Mouse (Mus musculus) MEL (cell line): ENCODE results near the gene Dgkb. TPM values are rescaled to one million over a fixed set of nuclear protein-coding genes. Genes with fewer than 3 reads are reported as not detected.

Experiments used
- DNase-seq: peaks from one replicate; pipeline ENCODE4 v3.0.0; 2011; ENCODE audit warnings: low read depth, low spot score
- H3K27ac ChIP-seq: 2 replicates; pipeline ENCODE4 v1.5.1; 2012; ENCODE audit warnings: low read depth, mild to moderate bottlenecking, control low read depth, low read length, moderate library complexity; ENCODE audit not compliant: control insufficient read depth
- H3K27me3 ChIP-seq, 2 experiments: fragments of 150-350 bp in 1 of 2; sonication (generic) in 1 of 2; 2 replicates each; pipeline ENCODE4 v1.6.1; 2012; ENCODE audit warnings: low read length in 2 of 2, mild to moderate bottlenecking in 2 of 2, improper control_type of control experiment in 1 of 2, moderate library complexity in 1 of 2; ENCODE audit not compliant: insufficient read depth in 2 of 2, control insufficient read depth in 1 of 2
- H3K36me3 ChIP-seq, 2 experiments: 2 replicates each; pipeline ENCODE4 v1.6.1; 2012 to 2014; ENCODE audit warnings: low read length in 2 of 2, improper control_type of control experiment in 1 of 2, inconsistent platforms in 1 of 2, mild to moderate bottlenecking in 1 of 2; ENCODE audit not compliant: insufficient read depth in 2 of 2, control insufficient read depth in 1 of 2
- H3K4me1 ChIP-seq, 2 experiments: fragments of 150-350 bp in 1 of 2; sonication (generic) in 1 of 2; 2 replicates each; pipeline ENCODE4 v1.6.1; 2012; ENCODE audit warnings: low read length in 2 of 2, improper control_type of control experiment in 1 of 2, mild to moderate bottlenecking in 1 of 2; ENCODE audit not compliant: insufficient read depth in 2 of 2, control insufficient read depth in 1 of 2
- H3K4me3 ChIP-seq, 2 experiments: fragments of 150-350 bp in 1 of 2; sonication (generic) in 1 of 2; 2 replicates each; pipeline ENCODE4 v1.5.1; 2012; ENCODE audit warnings: low read depth in 2 of 2, low read length in 2 of 2, mild to moderate bottlenecking in 2 of 2, moderate library complexity in 2 of 2, control low read depth in 1 of 2, improper control_type of control experiment in 1 of 2; ENCODE audit not compliant: control insufficient read depth in 1 of 2, insufficient read depth in 1 of 2
- H3K79me2 ChIP-seq: 2 replicates; pipeline ENCODE4 v1.6.1; 2012; ENCODE audit warnings: mild to moderate bottlenecking, low read length, moderate library complexity; ENCODE audit not compliant: control insufficient read depth, poor library complexity, insufficient read depth
- H3K9ac ChIP-seq: 2 replicates; pipeline ENCODE4 v1.6.1; 2012; ENCODE audit warnings: low read depth, mild to moderate bottlenecking, control low read depth, low read length, moderate library complexity; ENCODE audit not compliant: control insufficient read depth, poor library complexity, severe bottlenecking
- H3K9me3 ChIP-seq: fragments of 150-350 bp; sonication (generic); replicated peaks from 2 replicates; pipeline ENCODE4 v1.6.1; 2012; ENCODE audit warnings: mild to moderate bottlenecking, low read length, improper control_type of control experiment, moderate library complexity; ENCODE audit not compliant: insufficient read depth
- CHD2 ChIP-seq: IDR thresholded peaks from 2 replicates; pipeline ENCODE4 v1.6.1; 2011; ENCODE audit warnings: low read length, improper control_type of control experiment
- EP300 ChIP-seq, 2 experiments: IDR thresholded peaks; 2 replicates each; pipeline ENCODE4 v1.6.1; 2011; ENCODE audit warnings: improper control_type of control experiment in 2 of 2, low read length in 2 of 2, low read depth in 1 of 2, mild to moderate bottlenecking in 1 of 2
- ETS1 ChIP-seq: IDR thresholded peaks from 2 replicates; pipeline ENCODE4 v1.6.1; 2012; ENCODE audit warnings: low read depth, mild to moderate bottlenecking, inconsistent platforms, low read length, improper control_type of control experiment, moderate library complexity
- GATA1 ChIP-seq: IDR thresholded peaks from 2 replicates; pipeline ENCODE4 v1.6.1; 2011; ENCODE audit warnings: low read depth, low read length, improper control_type of control experiment
- MAX ChIP-seq: IDR thresholded peaks from 2 replicates; pipeline ENCODE4 v1.6.1; 2011; ENCODE audit warnings: low read length, improper control_type of control experiment
- MXI1 ChIP-seq: IDR thresholded peaks from 2 replicates; pipeline ENCODE4 v1.6.1; 2011; ENCODE audit warnings: mild to moderate bottlenecking, low read depth, low read length, improper control_type of control experiment
- MYC ChIP-seq: IDR thresholded peaks from 2 replicates; pipeline ENCODE4 v1.6.1; 2011; ENCODE audit warnings: low read depth, mild to moderate bottlenecking, low read length, improper control_type of control experiment, moderate library complexity
- NELFE ChIP-seq: IDR thresholded peaks from 2 replicates; pipeline ENCODE4 v1.6.1; 2011; ENCODE audit warnings: low read depth, low read length, improper control_type of control experiment
- POLR2A ChIP-seq, 2 experiments: IDR thresholded peaks; 2 replicates each; pipeline ENCODE4 v1.6.1; 2011 to 2012; ENCODE audit warnings: low read length in 2 of 2, mild to moderate bottlenecking in 2 of 2, control low read depth in 1 of 2, improper control_type of control experiment in 1 of 2, low read depth in 1 of 2, moderate library complexity in 1 of 2; ENCODE audit not compliant: control insufficient read depth in 1 of 2, insufficient read depth in 1 of 2, poor library complexity in 1 of 2
- POLR2AphosphoS2 ChIP-seq: IDR thresholded peaks from 2 replicates; pipeline ENCODE4 v1.6.1; 2011; ENCODE audit warnings: low read length, improper control_type of control experiment
- SIN3A ChIP-seq: IDR thresholded peaks from 2 replicates; pipeline ENCODE4 v1.6.1; 2012; ENCODE audit warnings: low read length, improper control_type of control experiment, inconsistent platforms
- UBTF ChIP-seq: IDR thresholded peaks from 2 replicates; pipeline ENCODE4 v1.6.1; 2012; ENCODE audit warnings: low read depth, mild to moderate bottlenecking, inconsistent platforms, low read length, improper control_type of control experiment, moderate library complexity, borderline replicate concordance; ENCODE audit not compliant: insufficient read depth
- ZKSCAN1 ChIP-seq: IDR thresholded peaks from 2 replicates; pipeline ENCODE4 v1.6.1; 2012; ENCODE audit warnings: low read depth, mild to moderate bottlenecking, inconsistent platforms, low read length, improper control_type of control experiment, moderate library complexity
- ZNF384 ChIP-seq: IDR thresholded peaks from 2 replicates; pipeline ENCODE4 v1.6.1; 2012; ENCODE audit warnings: low read depth, mild to moderate bottlenecking, inconsistent platforms, low read length, improper control_type of control experiment
- polyA plus RNA-seq, 2 experiments: library from polyadenylated mRNA; stranded (reverse) in 1 of 2; unstranded in 1 of 2; fragments of >175 nt in 1 of 2; fragments of >200 nt in 1 of 2; gene quantifications; 2 replicates each; pipeline versions ENCODE4 v1.2.1 to v1.2.4; 2012; ENCODE audit warnings: low replicate concordance in 2 of 2, low read depth in 1 of 2; ENCODE audit not compliant: insufficient read length in 2 of 2, insufficient read depth in 1 of 2, missing spikeins in 1 of 2
- total RNA-seq: library from RNA; depleted of rRNA; stranded (reverse); fragments of 300-350 nt; gene quantifications from 2 replicates; pipeline ENCODE4 v1.2.3, GENCODE M21; 2012

Dgkb gene
- total and polyA plus RNA-seq, 3 experiments: not detected

DNA sequence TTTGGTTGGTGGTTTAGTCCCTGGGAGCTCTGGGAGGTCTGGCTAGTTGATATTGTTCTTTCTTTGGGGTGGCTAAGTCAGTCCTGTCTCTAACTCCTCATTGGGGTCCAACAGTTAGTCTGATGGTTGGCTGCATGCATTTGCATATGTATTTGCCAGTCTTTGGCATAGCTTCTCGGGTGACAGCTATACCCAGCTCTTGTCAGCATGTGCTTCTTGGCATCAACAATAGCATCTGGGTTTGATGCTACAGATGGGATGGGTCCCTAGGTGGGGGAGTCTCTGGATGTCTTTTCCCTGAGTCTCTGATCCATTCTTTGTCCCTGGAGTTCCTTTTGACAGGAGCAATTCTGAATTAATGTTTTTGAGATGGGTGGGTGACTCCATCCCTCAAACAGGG is 790.6 kb downstream of the Dgkb start:
- Histone ChIP-seq H3K36me3 (no peaks in the 10 kb centered on the region), H3K27me3 (no peaks in the 10 kb centered on the region), H3K79me2 (no peaks in the 10 kb centered on the region), H3K4me1 (no peaks in the 10 kb centered on the region), H3K4me3 (no peak overlapping the region), H3K9ac (no peak overlapping the region), H3K9me3 (no peaks in the 10 kb centered on the region), H3K27ac (no peak overlapping the region)
- no peak for TF ChIP-seq GATA1
- no peak for TF ChIP-seq MXI1
- no peak for TF ChIP-seq ZKSCAN1
- TF ChIP-seq MAX: no peak
- no peak for TF ChIP-seq UBTF
- no peak for TF ChIP-seq SIN3A
- no peak for TF ChIP-seq EP300 (IDR thresholded peaks at IDR 0.05; ENCODE audit: low read depth in 1 of 2, low read length in 2 of 2)
- no peak for TF ChIP-seq POLR2AphosphoS2
- no peak for TF ChIP-seq POLR2A (IDR thresholded peaks at IDR 0.05; ENCODE audit: control insufficient read depth in 1 of 2, insufficient read depth in 1 of 2, low read depth in 1 of 2, low read length in 2 of 2, poor library complexity in 1 of 2)
- no peak for TF ChIP-seq CHD2
- no peak for TF ChIP-seq ETS1
- TF ChIP-seq NELFE: no peak
- TF ChIP-seq ZNF384: no peak
- no peak for TF ChIP-seq MYC
- no peak for DNase-seq

DNA sequence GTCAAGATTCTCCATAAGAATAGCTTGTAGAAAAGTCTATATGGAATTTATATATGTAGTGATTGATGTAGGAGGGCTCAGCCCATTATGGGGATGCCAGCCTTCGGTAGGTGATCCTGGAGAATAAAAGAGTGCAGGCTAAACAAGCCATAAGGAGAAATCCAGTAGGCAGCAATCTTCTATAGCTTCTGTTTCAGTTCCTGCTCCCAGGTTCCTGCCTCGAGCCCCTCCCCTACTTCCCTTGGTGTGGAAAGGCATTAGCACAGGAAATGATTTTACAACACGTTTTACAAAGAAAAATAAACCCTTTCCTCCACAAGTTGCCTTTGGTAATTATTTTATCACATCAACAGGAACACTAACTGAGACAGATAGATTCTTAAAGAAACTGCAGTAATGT is 850.7 kb downstream of the Dgkb start:
- Histone ChIP-seq H3K27me3 (no peaks in the 10 kb centered on the region), H3K36me3 (no peaks in the 10 kb centered on the region), H3K4me3 (no peak overlapping the region), H3K9me3 (no peaks in the 10 kb centered on the region), H3K27ac (no peak overlapping the region), H3K79me2 (no peaks in the 10 kb centered on the region), H3K9ac (no peak overlapping the region), H3K4me1 (no peaks in the 10 kb centered on the region)
- TF ChIP-seq POLR2A (IDR thresholded peaks at IDR 0.05; ENCODE audit: control insufficient read depth in 1 of 2, insufficient read depth in 1 of 2, low read depth in 1 of 2, low read length in 2 of 2, poor library complexity in 1 of 2) (no peak), NELFE (no peak), UBTF (no peak), ZNF384 (no peak)
- DNase-seq: no peak
